Mouse (Mus musculus): ENCODE data around the gene Tnfsf15.

Gene Tnfsf15

GRCm38 (mm10) chr4:63742101-63742500 lies 2.8 kb downstream of the Tnfsf15 start:
- DNase-seq (ENCODE audit: low read depth), result peak; percentile 38

GRCm38 (mm10) chr4:63740761-63741160 lies 4.2 kb downstream of the Tnfsf15 start:
- no peak for DNase-seq (ENCODE audit: low read depth)

GRCm38 (mm10) chr4:63740001-63740400 lies 4.9 kb downstream of the Tnfsf15 start:
- no peak for DNase-seq (ENCODE audit: low read depth)

GRCm38 (mm10) chr4:63739524-63739923 lies 5.4 kb downstream of the Tnfsf15 start:
- no peak for DNase-seq (ENCODE audit: low read depth)

GRCm38 (mm10) chr4:63738364-63738997 lies 6.4 kb downstream of the Tnfsf15 start:
- DNase-seq (ENCODE audit: low read depth), result no peak

GRCm38 (mm10) chr4:63731299-63731698 lies 13.6 kb downstream of the Tnfsf15 start:
- DNase-seq (ENCODE audit: low read depth), result no peak

GRCm38 (mm10) chr4:63726727-63727126 lies 18.2 kb downstream of the Tnfsf15 start:
- no peak for DNase-seq (ENCODE audit: low read depth)

- peak; percentile 86 for DNase-seq (ENCODE audit: low read depth)
Observed at GRCm38 (mm10) chr4:63725981-63726380, 18.9 kb downstream of the Tnfsf15 start.

GRCm38 (mm10) chr4:63717922-63718643 lies 26.8 kb downstream of the Tnfsf15 start:
- peak; percentile 81 for DNase-seq (ENCODE audit: low read depth)

DNA sequence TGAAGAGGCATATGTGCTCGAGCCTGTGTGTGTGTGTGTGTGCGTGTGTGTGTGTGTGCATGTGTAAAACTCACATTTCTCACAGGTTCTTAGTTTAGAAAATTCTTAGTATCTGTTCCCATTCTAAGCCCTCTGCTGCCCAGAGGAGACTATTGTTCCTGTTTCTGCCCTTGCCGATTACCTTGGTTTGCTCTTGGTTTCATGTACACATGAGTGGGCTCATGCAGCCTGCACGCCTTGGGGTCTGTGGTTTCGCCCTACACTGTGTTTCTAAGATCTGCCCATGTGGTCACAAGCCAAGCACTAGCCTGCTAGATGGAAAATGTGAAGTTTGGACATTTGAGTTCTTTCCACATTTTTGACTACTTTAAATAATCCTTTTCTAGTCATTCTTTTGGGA lies 33.0 kb downstream of the Tnfsf15 start:
- no peak for DNase-seq (ENCODE audit: low read depth)

GRCm38 (mm10) chr4:63710431-63711220 lies 34.3 kb downstream of the Tnfsf15 start:
- no peak for DNase-seq (ENCODE audit: low read depth)

DNA sequence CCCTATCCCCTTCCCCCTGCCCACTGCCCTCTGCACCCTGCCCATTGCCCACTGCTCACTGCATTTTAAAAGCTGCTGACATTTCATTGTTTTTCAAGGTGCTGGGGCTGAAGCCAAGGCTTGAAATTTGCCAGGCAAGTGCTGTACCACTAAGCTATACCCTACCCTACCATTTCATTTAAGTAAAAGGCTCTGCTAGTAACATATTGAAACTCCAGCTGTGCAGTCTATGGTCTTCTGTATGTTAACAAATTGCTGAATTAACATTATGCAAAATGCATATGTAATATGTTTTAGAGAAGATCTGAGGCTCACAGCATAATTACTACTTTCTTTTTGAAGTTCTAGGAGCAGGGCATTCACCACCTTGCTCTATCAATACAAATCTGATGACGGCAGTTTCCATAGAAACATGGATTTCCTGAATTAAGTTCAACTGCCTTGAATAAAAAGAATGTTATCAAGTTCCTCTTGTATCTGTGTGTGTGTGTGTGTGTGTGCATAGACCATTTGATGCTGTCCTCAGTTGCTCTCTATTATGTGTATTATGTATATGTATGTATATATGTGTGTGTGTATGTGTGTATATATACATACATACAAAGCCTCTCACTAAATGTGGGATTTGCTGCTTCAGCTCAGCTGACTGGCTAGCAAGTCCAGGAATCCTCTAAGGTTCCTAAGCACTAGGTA lies 38.5 kb downstream of the Tnfsf15 start:
- no peak for DNase-seq (ENCODE audit: low read depth)

- no peak for DNase-seq (ENCODE audit: low read depth)
Observed at GRCm38 (mm10) chr4:63704232-63704631, 40.7 kb downstream of the Tnfsf15 start.

- no peak for DNase-seq (ENCODE audit: low read depth)
Observed at GRCm38 (mm10) chr4:63703686-63704085, 41.2 kb downstream of the Tnfsf15 start.

- no peak for DNase-seq (ENCODE audit: low read depth)
Observed at GRCm38 (mm10) chr4:63702006-63702704, 42.8 kb downstream of the Tnfsf15 start.

DNA sequence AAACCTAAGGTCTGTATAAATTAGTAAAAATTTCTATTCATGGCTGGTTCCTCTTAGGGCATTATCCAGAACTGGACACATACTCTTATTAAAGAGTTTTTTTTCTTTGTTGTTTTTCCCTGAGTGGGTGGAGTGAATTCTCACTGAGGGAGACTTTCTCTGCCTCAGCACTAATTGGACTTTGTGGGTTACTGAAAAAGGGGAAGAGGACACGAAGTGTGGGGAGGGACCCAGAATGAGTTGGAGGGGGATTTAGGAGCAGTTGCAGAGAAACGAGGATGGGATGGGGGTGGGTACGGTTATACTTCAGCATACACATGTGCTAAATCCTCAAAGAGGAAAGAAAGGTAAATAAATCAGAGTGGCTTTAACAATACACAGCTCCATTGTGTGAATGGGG lies 45.2 kb downstream of the Tnfsf15 start:
- DNase-seq (ENCODE audit: low read depth), result no peak

- no peak for DNase-seq (ENCODE audit: low read depth)
Observed at GRCm38 (mm10) chr4:63696921-63697320, 48.0 kb downstream of the Tnfsf15 start.

- DNase-seq (ENCODE audit: low read depth), result no peak
Observed at GRCm38 (mm10) chr4:63692351-63692750, 52.6 kb downstream of the Tnfsf15 start.

DNA sequence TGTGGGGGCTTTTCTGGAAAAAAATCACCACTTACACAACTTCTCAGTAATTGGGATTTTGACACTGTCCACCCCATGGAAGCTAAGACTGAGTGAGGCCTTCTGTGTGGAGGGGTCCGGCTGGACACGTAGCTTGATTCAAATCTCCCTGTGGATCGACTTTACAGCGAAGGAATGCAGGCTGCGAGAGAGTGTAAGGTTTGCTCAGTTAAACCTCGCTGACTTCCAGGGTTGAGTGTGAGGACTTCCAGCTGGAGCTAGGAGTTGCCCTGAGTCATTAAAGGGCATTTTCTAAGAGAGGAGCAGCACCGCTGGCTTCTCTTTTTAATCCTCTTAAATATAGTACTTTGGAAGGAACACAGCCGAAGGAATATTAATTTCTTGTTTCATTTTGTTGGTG lies 57.5 kb downstream of the Tnfsf15 start:
- no peak for DNase-seq (ENCODE audit: low read depth)

DNA sequence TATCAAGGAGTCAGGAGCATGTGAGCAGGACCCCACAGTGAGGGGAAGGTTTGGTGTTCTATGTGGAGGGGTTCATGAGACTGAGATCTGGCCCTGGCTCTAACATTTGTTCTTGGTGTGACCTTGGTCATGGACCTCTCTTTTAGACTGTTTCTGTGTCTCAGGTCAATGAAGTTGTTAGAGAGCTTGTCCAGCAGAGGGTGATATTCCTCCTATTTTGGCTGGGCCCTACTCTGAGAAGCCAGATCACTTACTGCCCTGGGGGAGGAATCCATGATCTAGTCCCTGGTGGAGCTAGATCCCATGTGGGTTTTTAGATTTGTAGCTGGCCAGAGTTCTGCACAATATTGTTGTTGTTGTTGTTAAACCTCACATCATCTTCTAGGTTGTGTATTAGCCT lies 58.8 kb downstream of the Tnfsf15 start:
- peak; percentile 38 for DNase-seq (ENCODE audit: low read depth)

DNA sequence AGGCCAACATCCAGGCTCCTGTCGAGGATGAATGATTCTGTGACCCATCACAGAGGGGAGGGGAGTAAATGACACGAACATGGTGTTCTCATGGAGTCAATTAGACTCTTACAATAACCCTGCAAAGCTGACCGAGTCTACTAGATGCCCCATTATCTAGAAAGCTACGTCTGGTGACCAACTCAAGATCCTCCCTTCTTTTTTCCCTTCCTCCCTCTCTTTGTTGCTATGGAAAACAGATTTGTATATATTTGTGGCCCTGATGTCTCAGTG lies 59.7 kb downstream of the Tnfsf15 start:
- DNase-seq (ENCODE audit: low read depth), result no peak
